Mouse (Mus musculus) stomach, embryonic 14.5 days (tissue): ENCODE measurements around the gene Elk4. TPM values are rescaled to one million over a fixed set of nuclear protein-coding genes. Genes with fewer than 3 reads are reported as not detected.

Experiments used
- ATAC-seq: fragments of 200-750 bp; cut with Nextera tagmentation; 2 replicates; pipeline ENCODE4 v1.8.0; 2017; ENCODE audit warnings: low read depth, moderate TSS enrichment; ENCODE audit not compliant: insufficient number of reproducible peaks, insufficient read depth, low FRiP score
- H3K27ac ChIP-seq: fragments of 300-500 bp; sonication (generic); 2 replicates; pipeline ENCODE4 v1.5.1; 2014; ENCODE audit warnings: mild to moderate bottlenecking, low read length, moderate library complexity, mixed read lengths
- H3K27me3 ChIP-seq: fragments of 300-500 bp; sonication (generic); 2 replicates; pipeline ENCODE4 v1.6.1; 2014; ENCODE audit warnings: low read length, control low read depth, mixed read lengths; ENCODE audit not compliant: control insufficient read depth, insufficient read depth
- H3K36me3 ChIP-seq: fragments of 300-500 bp; sonication (generic); 2 replicates; pipeline ENCODE4 v1.6.1; 2014; ENCODE audit warnings: mild to moderate bottlenecking, control low read depth, low read length, moderate library complexity, mixed read lengths; ENCODE audit not compliant: control insufficient read depth, insufficient read depth
- H3K4me1 ChIP-seq: fragments of 300-500 bp; sonication (generic); 2 replicates; pipeline ENCODE4 v1.6.1; 2014; ENCODE audit warnings: low read length, control low read depth, mixed read lengths; ENCODE audit not compliant: control insufficient read depth, insufficient read depth
- H3K4me2 ChIP-seq: fragments of 300-500 bp; sonication (generic); replicated peaks from 2 replicates; pipeline ENCODE4 v1.6.1; 2014; ENCODE audit warnings: low read depth, low read length, control low read depth
- H3K4me3 ChIP-seq: fragments of 300-500 bp; sonication (generic); 2 replicates; pipeline ENCODE4 v1.5.1; 2014; ENCODE audit warnings: low read depth, low read length, control low read depth
- H3K9ac ChIP-seq: fragments of 300-500 bp; sonication (generic); replicated peaks from 2 replicates; pipeline ENCODE4 v1.6.1; 2014; ENCODE audit warnings: low read depth, mild to moderate bottlenecking, control low read depth, low read length, moderate library complexity, mixed read lengths
- H3K9me3 ChIP-seq: fragments of 300-500 bp; sonication (generic); 2 replicates; pipeline ENCODE4 v1.6.1; 2016; ENCODE audit warnings: low read depth, low read length, control low read depth; ENCODE audit not compliant: control insufficient read depth
- WGBS: fragments of 180-500 bp; shearing (Covaris S2); extraction: QIAGEN DNeasy Blood & Tissue Kit; methylation state at CpG from one replicate; pipeline ENCODE4 v1.1.7; 2014; 5-methylcytosine and 5-hydroxymethylcytosine counted together
- polyA plus RNA-seq: library from polyadenylated mRNA; unstranded; fragments of >200 nt; fragmentation: Nextera tagmentation; extraction: Ambion mirVana; gene quantifications from 2 replicates; pipeline ENCODE4 v1.2.1, GENCODE M21; 2014

Gene Elk4
- polyA plus RNA-seq, 1 experiment from 2014 or later, result 38.2 TPM

- H3K4me1 ChIP-seq, result peaks cover 33% of the 10 kb centered on the region
- no peak overlapping the region for H3K4me3 ChIP-seq
- H3K27ac ChIP-seq, result no peak overlapping the region
- ATAC-seq, result no peak
- 67% methylated on average over 3 of the region's 3 CpGs for WGBS
- H3K9me3 ChIP-seq, result no peaks in the 10 kb centered on the region
- no peak overlapping the region for H3K9ac ChIP-seq
- H3K36me3 ChIP-seq, result no peaks in the 10 kb centered on the region
- 0 out of 2 replicates have a peak, but pooled peaks cover 5% of the 10 kb centered on the region for H3K27me3 ChIP-seq
- H3K4me2 ChIP-seq, result no peak overlapping the region
Measured at GRCm38 (mm10) chr1:131968556-131968955, 38.9 kb upstream of the Elk4 start.

DNA sequence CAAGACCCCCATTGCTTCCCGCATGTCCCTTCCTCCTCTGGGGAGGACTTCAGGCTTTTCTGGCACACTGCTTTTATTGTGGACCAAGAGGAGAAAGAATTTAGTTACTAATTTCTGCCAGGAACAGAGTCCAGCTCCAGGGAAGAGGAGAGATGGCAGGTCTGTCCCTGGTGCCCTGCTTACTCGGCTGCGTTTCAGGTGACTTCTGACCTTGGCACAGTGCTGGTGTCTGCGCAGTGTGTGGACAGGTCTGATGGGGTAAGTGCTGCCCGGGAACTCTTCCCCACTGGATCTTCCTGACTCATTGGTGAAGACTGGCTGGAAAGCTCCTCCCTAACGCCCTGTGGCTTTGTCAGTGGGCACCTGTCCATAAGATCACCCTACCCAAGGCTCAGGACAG lies 38.4 kb upstream of the Elk4 start:
- WGBS, result 68% methylated on average over 6 of the region's 6 CpGs

DNA sequence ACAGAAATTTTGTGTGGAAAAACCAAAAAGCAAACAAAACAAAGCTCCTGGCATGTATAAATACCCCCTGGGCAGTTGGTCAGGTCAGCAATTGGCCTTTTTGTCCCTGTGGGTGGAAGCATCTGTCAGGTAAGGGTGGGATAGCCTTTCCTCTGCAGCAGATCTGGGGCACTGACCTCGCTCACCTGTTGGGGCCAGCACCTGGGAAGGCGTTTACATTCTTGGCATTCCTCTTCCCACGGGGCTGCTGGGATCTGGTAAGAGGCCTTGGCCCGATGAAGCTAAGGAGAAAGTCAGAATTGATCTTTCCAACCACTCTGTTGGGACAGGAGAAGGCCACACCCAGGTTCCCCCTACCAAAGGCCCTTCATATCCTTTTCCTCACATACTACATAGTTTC lies 37.6 kb upstream of the Elk4 start:
- no peaks in the 10 kb centered on the region for H3K36me3 ChIP-seq
- ATAC-seq, result no peak
- WGBS, result 36% methylated on average over 4 of the region's 4 CpGs
- H3K27me3 ChIP-seq, result no peaks in the 10 kb centered on the region
- no peaks in the 10 kb centered on the region for H3K9me3 ChIP-seq
- no peak overlapping the region for H3K4me2 ChIP-seq
- no peak overlapping the region for H3K9ac ChIP-seq
- peaks cover 33% of the 10 kb centered on the region for H3K4me1 ChIP-seq
- no peak overlapping the region for H3K27ac ChIP-seq
- H3K4me3 ChIP-seq, result no peak overlapping the region

More for the DNA sequence above, 38.4 kb upstream of the Elk4 start:
- Histone ChIP-seq H3K9ac (no peak overlapping the region), H3K36me3 (no peaks in the 10 kb centered on the region), H3K27ac (no peak overlapping the region), H3K4me1 (peaks cover 33% of the 10 kb centered on the region), H3K4me3 (no peak overlapping the region), H3K9me3 (no peaks in the 10 kb centered on the region), H3K27me3 (0 out of 2 replicates have a peak, but pooled peaks cover 2% of the 10 kb centered on the region), H3K4me2 (no peak overlapping the region)
- no peak for ATAC-seq

GRCm38 (mm10) chr1:131970322-131970660 lies 37.1 kb upstream of the Elk4 start:
- H3K36me3 ChIP-seq, result no peaks in the 10 kb centered on the region
- ATAC-seq, result no peak
- no peaks in the 10 kb centered on the region for H3K9me3 ChIP-seq
- H3K27ac ChIP-seq, result 0 out of 2 replicates have a peak overlapping the region, but pooled peaks have one; percentile 44
- H3K4me3 ChIP-seq, result no peak overlapping the region
- H3K9ac ChIP-seq, result no peak overlapping the region
- H3K27me3 ChIP-seq, result no peaks in the 10 kb centered on the region
- no peak overlapping the region for H3K4me2 ChIP-seq
- 49% methylated on average over 5 of the region's 5 CpGs for WGBS
- H3K4me1 ChIP-seq, result peaks cover 33% of the 10 kb centered on the region

GRCm38 (mm10) chr1:131970661-131971520 lies 36.5 kb upstream of the Elk4 start:
- Histone ChIP-seq H3K27ac (peak overlapping the region; percentile 44; the same call in 1 of the 2 replicates), H3K4me1 (peaks cover 33% of the 10 kb centered on the region), H3K4me3 (no peak overlapping the region), H3K27me3 (no peaks in the 10 kb centered on the region), H3K4me2 (peak overlapping the region; percentile 18; the same call in 1 of the 2 replicates), H3K9ac (no peak overlapping the region), H3K36me3 (no peaks in the 10 kb centered on the region), H3K9me3 (no peaks in the 10 kb centered on the region)
- WGBS, result 12% methylated on average over 16 of the region's 16 CpGs
- no peak for ATAC-seq

DNA sequence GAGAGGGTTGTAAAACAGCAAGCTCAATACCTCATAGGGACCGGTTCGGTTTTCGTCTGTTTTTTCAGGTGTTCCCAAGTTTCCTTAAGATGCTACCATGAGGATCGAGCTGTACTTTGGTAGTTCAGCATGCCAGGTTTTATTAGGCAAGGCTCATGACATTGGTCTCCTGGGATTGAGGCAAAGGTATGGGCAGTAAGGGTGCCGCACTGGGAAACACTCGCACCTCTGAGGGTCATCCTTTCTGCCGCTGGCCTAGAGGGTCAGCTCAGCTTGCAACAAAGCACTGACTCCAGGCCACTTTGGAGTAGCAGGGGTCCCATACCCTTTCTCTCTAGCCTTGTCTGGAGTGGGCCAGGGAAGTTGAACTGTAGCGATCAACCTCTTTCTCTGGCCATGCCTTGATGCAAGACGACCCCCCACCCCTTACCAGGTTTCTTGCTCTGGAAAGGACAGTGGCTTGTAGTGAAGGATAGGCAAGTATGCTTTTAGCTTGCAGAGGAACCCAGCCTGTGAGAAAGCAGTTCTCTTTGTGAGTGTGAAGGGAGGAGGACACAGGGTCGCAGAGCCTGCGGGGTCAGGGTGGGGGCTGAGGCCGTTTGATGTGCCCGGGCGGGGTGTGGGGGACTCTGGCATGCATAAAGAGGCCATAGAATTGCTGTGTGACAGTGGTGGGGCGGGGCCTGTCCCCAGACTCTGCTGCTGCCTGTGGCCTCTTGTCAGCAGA lies 35.5 kb upstream of the Elk4 start:
- H3K36me3 ChIP-seq, result no peaks in the 10 kb centered on the region
- H3K27ac ChIP-seq, result no peak overlapping the region
- no peaks in the 10 kb centered on the region for H3K27me3 ChIP-seq
- peaks cover 33% of the 10 kb centered on the region for H3K4me1 ChIP-seq
- H3K4me3 ChIP-seq, result no peak overlapping the region
- WGBS, result 29% methylated on average over 15 of the region's 15 CpGs
- no peaks in the 10 kb centered on the region for H3K9me3 ChIP-seq
- no peak overlapping the region for H3K4me2 ChIP-seq
- no peak overlapping the region for H3K9ac ChIP-seq
- ATAC-seq, result peak; percentile 38; the same call in 1 of the 2 replicates

DNA sequence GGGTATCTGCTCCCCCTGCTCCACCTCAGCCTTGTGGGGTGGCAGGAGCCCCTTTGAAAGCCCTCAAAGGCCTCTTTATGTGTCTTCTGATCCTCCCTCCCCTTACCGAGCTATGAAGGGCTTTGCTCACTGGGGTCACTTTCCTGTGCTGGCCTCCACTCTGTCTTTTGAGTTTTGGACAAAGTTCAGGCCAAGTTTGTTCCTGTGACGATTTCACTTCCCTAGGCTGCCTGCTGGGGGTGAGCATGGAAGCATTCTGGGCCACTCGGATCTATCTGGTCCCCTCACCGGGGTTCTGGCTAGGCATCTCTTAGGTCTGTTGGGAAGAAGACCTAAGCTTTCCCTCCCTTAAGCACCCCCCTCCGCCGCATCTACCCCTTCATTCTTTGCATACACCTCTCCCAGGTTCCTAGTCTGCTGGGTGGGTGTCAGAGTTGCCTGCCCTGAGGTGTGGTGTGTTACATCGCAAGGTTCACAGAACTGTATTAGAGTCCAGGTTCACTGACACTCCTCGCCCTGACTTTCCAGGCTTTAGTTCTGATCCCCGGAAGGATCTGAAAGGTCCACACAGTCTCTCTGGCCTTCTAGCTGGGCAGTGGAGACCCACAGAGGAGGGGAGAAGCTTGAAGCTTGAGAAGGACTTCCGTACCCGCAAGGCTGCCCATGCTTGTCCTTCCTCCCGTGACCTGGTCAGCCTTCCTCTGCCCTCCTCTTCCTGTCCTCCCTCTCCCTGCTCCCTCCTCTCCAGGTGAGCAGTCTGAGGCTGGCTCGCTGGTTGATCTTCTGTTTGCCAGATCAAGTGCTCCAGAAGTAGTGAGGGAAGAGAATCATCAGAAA lies 34.7 kb upstream of the Elk4 start:
- Histone ChIP-seq H3K36me3 (no peaks in the 10 kb centered on the region), H3K4me2 (no peak overlapping the region), H3K9me3 (no peaks in the 10 kb centered on the region), H3K4me3 (no peak overlapping the region), H3K9ac (no peak overlapping the region), H3K27ac (no peak overlapping the region), H3K27me3 (no peaks in the 10 kb centered on the region), H3K4me1 (peaks cover 33% of the 10 kb centered on the region)
- WGBS, result 45% methylated on average over 13 of the region's 13 CpGs
- ATAC-seq, result no peak; the same call in 1 of the 2 replicates

- Histone ChIP-seq H3K4me1 (peaks cover 33% of the 10 kb centered on the region), H3K36me3 (no peaks in the 10 kb centered on the region), H3K27me3 (no peaks in the 10 kb centered on the region), H3K27ac (no peak overlapping the region), H3K4me2 (no peak overlapping the region), H3K4me3 (no peak overlapping the region), H3K9me3 (no peaks in the 10 kb centered on the region), H3K9ac (no peak overlapping the region)
- ATAC-seq, result no peak
- WGBS, result 67% methylated on average over 6 of the region's 6 CpGs
Measured at GRCm38 (mm10) chr1:131973991-131974390, 33.4 kb upstream of the Elk4 start.
